Mouse (Mus musculus): ENCODE measurements around the gene Gm20388. TPM values are rescaled to one million over a fixed set of nuclear protein-coding genes. Genes with fewer than 3 reads are reported as not detected.
"Not testable (repeated sequence)": the region's sequence is repeated elsewhere in the genome, so short reads cannot be mapped to it uniquely, and the experiment has no call there.

The Gm20388 gene
- polyA plus RNA-seq, 1 experiment from 2014 or later: 3.6 TPM

GRCm38 (mm10) chr8:123510819-123511218, 3600.2 kb downstream of the Gm20388 start:
- no peaks in the 10 kb centered on the region for H3K9me3 ChIP-seq
- peaks cover 36% of the 10 kb centered on the region for H3K27me3 ChIP-seq (replicated peaks; ENCODE audit: low read depth, poor library complexity, severe bottlenecking)
- DNase-seq (ENCODE audit: low spot score): no peak
- WGBS: 81% methylated on average over 5 of the region's 5 CpGs
- peaks cover 52% of the 10 kb centered on the region for H3K36me3 ChIP-seq (replicated peaks)
- H3K4me1 ChIP-seq: peaks cover 25% of the 10 kb centered on the region
- H3K27ac ChIP-seq (replicated peaks): no peak overlapping the region
- no peak overlapping the region for H3K4me3 ChIP-seq

- peak overlapping the region; percentile 83 for H3K4me3 ChIP-seq
- DNase-seq (ENCODE audit: low spot score): peak; percentile 26
- no peaks in the 10 kb centered on the region for H3K9me3 ChIP-seq
- H3K4me1 ChIP-seq: peaks cover 37% of the 10 kb centered on the region
- H3K27ac ChIP-seq (replicated peaks): peak overlapping the region; percentile 86
- H3K27me3 ChIP-seq (replicated peaks; ENCODE audit: low read depth, poor library complexity, severe bottlenecking): peaks cover 55% of the 10 kb centered on the region
- 5% methylated on average over 9 of the region's 9 CpGs for WGBS
- peaks cover 19% of the 10 kb centered on the region for H3K36me3 ChIP-seq (replicated peaks)
Observed at GRCm38 (mm10) chr8:123514136-123514535, 3603.5 kb downstream of the Gm20388 start.

- Histone ChIP-seq H3K36me3 (replicated peaks) (peaks cover 10% of the 10 kb centered on the region), H3K4me3 (peak within 1 kb of the TSS; percentile 83), H3K27me3 (replicated peaks; ENCODE audit: low read depth, poor library complexity, severe bottlenecking) (peaks cover 55% of the 10 kb centered on the region), H3K27ac (replicated peaks) (peak within 1 kb of the TSS; percentile 86), H3K4me1 (peaks cover 44% of the 10 kb centered on the region), H3K9me3 (no peaks in the 10 kb centered on the region)
- WGBS: under 1% methylated on average over 62 of the region's 63 CpGs
- DNase-seq (ENCODE audit: low spot score): peak; percentile 88
Observed at GRCm38 (mm10) chr8:123514781-123515539, 3604.3 kb downstream of the Gm20388 start, which contains the start of gene Dbndd1. Gene Dbndd1, minus strand, starts transcription at chr8:123515463.

GRCm38 (mm10) chr8:123515540-123515897, 3604.9 kb downstream of the Gm20388 start:
- DNase-seq (ENCODE audit: low spot score): no peak
- Histone ChIP-seq H3K27me3 (replicated peaks; ENCODE audit: low read depth, poor library complexity, severe bottlenecking) (peaks cover 55% of the 10 kb centered on the region), H3K4me1 (peaks cover 47% of the 10 kb centered on the region), H3K36me3 (replicated peaks) (peaks cover 9% of the 10 kb centered on the region), H3K27ac (replicated peaks) (no peak overlapping the region; the same call in 1 of the 2 replicates), H3K9me3 (no peaks in the 10 kb centered on the region), H3K4me3 (peak overlapping the region; percentile 83)
- 2% methylated on average over 11 of the region's 11 CpGs for WGBS

- Histone ChIP-seq H3K27me3 (replicated peaks; ENCODE audit: low read depth, poor library complexity, severe bottlenecking) (peaks cover 55% of the 10 kb centered on the region), H3K36me3 (replicated peaks) (peaks cover 15% of the 10 kb centered on the region), H3K4me3 (no peak overlapping the region), H3K9me3 (no peaks in the 10 kb centered on the region), H3K4me1 (peaks cover 47% of the 10 kb centered on the region), H3K27ac (replicated peaks) (no peak overlapping the region)
- whole genome bisulfite sequencing: 23% methylated on average over 2 of the region's 2 CpGs
- DNase-seq (ENCODE audit: low spot score): no peak
Observed at GRCm38 (mm10) chr8:123516596-123516995, 3606.0 kb downstream of the Gm20388 start.

GRCm38 (mm10) chr8:123518172-123518571, 3607.5 kb downstream of the Gm20388 start:
- no peak overlapping the region for H3K27ac ChIP-seq (replicated peaks)
- peaks cover 46% of the 10 kb centered on the region for H3K27me3 ChIP-seq (replicated peaks; ENCODE audit: low read depth, poor library complexity, severe bottlenecking)
- no peaks in the 10 kb centered on the region for H3K9me3 ChIP-seq
- 35% methylated on average over 10 of the region's 10 CpGs for WGBS
- H3K4me3 ChIP-seq: peak overlapping the region; percentile 71
- H3K4me1 ChIP-seq: peaks cover 47% of the 10 kb centered on the region
- peaks cover 30% of the 10 kb centered on the region for H3K36me3 ChIP-seq (replicated peaks)
- no peak for DNase-seq (ENCODE audit: low spot score)

GRCm38 (mm10) chr8:123518667-123519066, 3608.0 kb downstream of the Gm20388 start, which contains the start of gene Gas8:
Gene Gas8, plus strand, starts transcription at chr8:123518834.
- peaks cover 44% of the 10 kb centered on the region for H3K4me1 ChIP-seq
- H3K27ac ChIP-seq (replicated peaks): peak within 1 kb of the TSS; percentile 82
- peak within 1 kb of the TSS; percentile 71 for H3K4me3 ChIP-seq
- under 1% methylated on average over 20 of the region's 20 CpGs for WGBS
- peaks cover 41% of the 10 kb centered on the region for H3K27me3 ChIP-seq (replicated peaks; ENCODE audit: low read depth, poor library complexity, severe bottlenecking)
- peak; percentile 96 for DNase-seq (ENCODE audit: low spot score)
- H3K36me3 ChIP-seq (replicated peaks): peaks cover 35% of the 10 kb centered on the region
- no peaks in the 10 kb centered on the region for H3K9me3 ChIP-seq

- Histone ChIP-seq H3K27me3 (replicated peaks; ENCODE audit: low read depth, poor library complexity, severe bottlenecking) (peaks cover 27% of the 10 kb centered on the region), H3K36me3 (replicated peaks) (peaks cover 49% of the 10 kb centered on the region), H3K4me1 (peaks cover 34% of the 10 kb centered on the region)
- not testable (repeated sequence) for H3K27ac ChIP-seq (replicated peaks); H3K4me3 ChIP-seq; DNase-seq (ENCODE audit: low spot score); H3K9me3 ChIP-seq
- 88% methylated on average over 1 of the region's 1 CpGs for WGBS
Observed at GRCm38 (mm10) chr8:123520048-123520447, 3609.4 kb downstream of the Gm20388 start.

- Histone ChIP-seq H3K4me3 (no peak overlapping the region), H3K9me3 (no peaks in the 10 kb centered on the region), H3K27ac (replicated peaks) (no peak overlapping the region), H3K4me1 (0 out of 2 replicates have a peak, but pooled peaks cover 5% of the 10 kb centered on the region), H3K36me3 (replicated peaks) (peaks cover 100% of the 10 kb centered on the region), H3K27me3 (replicated peaks; ENCODE audit: low read depth, poor library complexity, severe bottlenecking) (0 out of 2 replicates have a peak, but pooled peaks cover 3% of the 10 kb centered on the region)
- no peak for DNase-seq (ENCODE audit: low spot score)
- 93% methylated on average over 25 of the region's 25 CpGs for WGBS
Observed at GRCm38 (mm10) chr8:123527720-123528489, 3617.3 kb downstream of the Gm20388 start.

- peaks cover 58% of the 10 kb centered on the region for H3K36me3 ChIP-seq (replicated peaks)
- WGBS: 84% methylated on average over 9 of the region's 9 CpGs
- no peak for DNase-seq (ENCODE audit: low spot score)
Observed at GRCm38 (mm10) chr8:123536242-123536989, 3625.8 kb downstream of the Gm20388 start.

GRCm38 (mm10) chr8:123536990-123537380, 3626.3 kb downstream of the Gm20388 start:
- Histone ChIP-seq H3K4me3 (no peak overlapping the region), H3K27me3 (replicated peaks; ENCODE audit: low read depth, poor library complexity, severe bottlenecking) (peaks cover 37% of the 10 kb centered on the region), H3K36me3 (replicated peaks) (peaks cover 52% of the 10 kb centered on the region), H3K9me3 (no peaks in the 10 kb centered on the region), H3K27ac (replicated peaks) (no peak overlapping the region), H3K4me1 (peaks cover 4% of the 10 kb centered on the region; the same call in 1 of the 2 replicates)
- DNase-seq (ENCODE audit: low spot score): no peak
- WGBS: 21% methylated on average over 10 of the region's 10 CpGs

More at GRCm38 (mm10) chr8:123536242-123536989, 3625.8 kb downstream of the Gm20388 start:
- H3K4me3 ChIP-seq: no peak overlapping the region
- no peak overlapping the region for H3K27ac ChIP-seq (replicated peaks)
- no peaks in the 10 kb centered on the region for H3K9me3 ChIP-seq
- H3K4me1 ChIP-seq: peaks cover 4% of the 10 kb centered on the region; the same call in 1 of the 2 replicates
- H3K27me3 ChIP-seq (replicated peaks; ENCODE audit: low read depth, poor library complexity, severe bottlenecking): peaks cover 37% of the 10 kb centered on the region

GRCm38 (mm10) chr8:123537641-123538040, 3627.0 kb downstream of the Gm20388 start:
- H3K4me1 ChIP-seq; DNase-seq (ENCODE audit: low spot score); H3K27ac ChIP-seq (replicated peaks); H3K9me3 ChIP-seq; H3K4me3 ChIP-seq: not testable (repeated sequence)
- 75% methylated on average over 8 of the region's 14 CpGs for WGBS
- peaks cover 45% of the 10 kb centered on the region for H3K36me3 ChIP-seq (replicated peaks)
- peaks cover 37% of the 10 kb centered on the region for H3K27me3 ChIP-seq (replicated peaks; ENCODE audit: low read depth, poor library complexity, severe bottlenecking)

Data from embryonic facial prominence, embryonic 10.5 days (tissue).